Mouse (Mus musculus): ENCODE results near the gene Nckap5l.

GRCm38 (mm10) chr15:99442358-99442757, 15.2 kb downstream of the Nckap5l start:
- TF ChIP-seq CTCF (IDR thresholded peaks at IDR 0.05; ENCODE audit: control insufficient read depth, insufficient read depth, low read length) (no peak), POLR2A (IDR thresholded peaks at IDR 0.05; ENCODE audit: borderline replicate concordance, control insufficient read depth, low read depth, low read length) (no peak)

Measured in bone marrow, adult 2 months (tissue).